Mouse (Mus musculus): ENCODE data around the gene Sv2c.
"Not testable (repeated sequence)": the region's sequence is repeated elsewhere in the genome, so short reads cannot be mapped to it uniquely, and the experiment has no call there.

Gene Sv2c

DNA sequence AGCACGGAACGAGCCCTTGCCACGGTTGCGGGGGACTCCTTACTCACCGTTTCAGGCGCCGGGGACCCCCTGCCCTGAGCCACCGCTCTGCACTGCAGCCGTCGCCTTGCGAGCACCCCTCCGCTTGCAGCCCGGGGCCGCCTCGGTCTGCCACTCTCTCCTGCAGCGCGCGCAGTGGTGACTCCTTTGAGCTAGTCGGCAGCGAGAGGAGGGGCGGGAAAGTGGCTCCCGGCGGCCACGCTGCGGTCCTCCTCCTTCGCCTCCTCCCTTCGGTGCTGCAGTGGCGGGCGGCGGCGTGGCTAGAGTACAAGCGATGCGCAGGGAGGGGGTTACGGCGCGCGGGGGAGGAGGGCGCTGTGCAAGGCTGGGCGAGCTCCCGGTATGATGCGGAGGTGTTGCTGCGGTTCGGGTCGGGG, at the start of gene Sv2c:
TSS of gene Sv2c (minus strand) at position 177 of the 416 bp plus-strand sequence.
- peak; percentile 68 to 75 for DNase-seq

DNA sequence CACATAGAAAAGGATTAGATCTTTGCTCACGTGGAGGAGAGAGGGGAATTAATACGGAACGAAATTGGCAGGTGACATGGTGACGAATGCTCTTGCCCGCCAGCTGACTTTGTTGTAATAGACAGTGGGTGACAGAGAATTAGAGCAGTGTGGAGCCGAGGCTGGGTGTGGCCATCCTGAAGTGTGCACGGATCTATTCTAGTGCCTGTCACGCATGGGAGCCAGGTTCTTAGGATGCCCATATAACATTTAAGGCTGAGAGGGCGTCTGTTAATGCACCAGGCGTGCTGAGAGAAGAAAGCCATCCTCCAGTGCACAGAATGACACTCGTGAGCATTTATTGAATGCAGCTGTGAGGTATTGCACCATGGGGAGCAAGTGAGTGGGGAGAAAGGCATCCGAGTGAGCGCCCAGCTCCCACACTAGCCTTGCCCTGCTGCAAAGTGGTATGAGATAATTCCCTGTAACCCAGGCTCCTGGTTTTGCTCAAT, 48.3 kb upstream of the Sv2c start:
- DNase-seq = peak; percentile 47 to 55

DNA sequence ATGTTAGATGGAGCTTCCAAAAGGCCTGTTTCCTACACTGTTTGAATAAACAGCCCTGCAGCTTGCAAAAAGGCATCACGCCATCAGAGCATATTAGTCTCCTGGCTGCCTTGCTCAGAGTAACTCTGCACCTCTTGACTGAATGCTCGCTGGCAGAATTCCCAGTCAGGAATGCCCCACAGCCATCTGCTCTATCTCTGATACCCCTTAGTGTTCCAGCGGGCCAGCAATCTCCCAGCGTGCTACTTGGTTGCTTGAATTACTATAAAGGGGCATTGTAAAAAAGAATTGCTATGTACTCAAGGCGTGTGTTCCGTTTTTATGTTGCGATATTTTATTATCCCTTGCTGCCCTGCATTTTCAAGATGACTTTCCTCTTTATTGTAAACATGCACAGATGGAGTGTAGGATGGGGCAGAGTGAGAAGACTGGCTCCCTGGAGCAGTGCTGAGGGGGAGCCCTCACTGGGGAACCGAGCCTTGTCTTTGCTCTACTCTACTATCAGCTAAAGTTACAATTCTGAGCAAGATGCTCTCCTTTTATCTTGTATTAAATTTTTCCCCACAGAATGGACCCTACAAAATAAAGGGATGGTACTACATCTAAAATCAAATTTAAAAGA, 43.3 kb upstream of the Sv2c start:
- peak; percentile 97 to 98 for DNase-seq

- DNase-seq = peak; percentile 34 to 41
Observed at GRCm38 (mm10) chr13:96173686-96174085, 41.3 kb upstream of the Sv2c start.

- no peak for DNase-seq
Observed at GRCm38 (mm10) chr13:96172290-96172689, 39.9 kb upstream of the Sv2c start.

- DNase-seq = no peak
Observed at GRCm38 (mm10) chr13:96168991-96169665, 36.8 kb upstream of the Sv2c start.

DNA sequence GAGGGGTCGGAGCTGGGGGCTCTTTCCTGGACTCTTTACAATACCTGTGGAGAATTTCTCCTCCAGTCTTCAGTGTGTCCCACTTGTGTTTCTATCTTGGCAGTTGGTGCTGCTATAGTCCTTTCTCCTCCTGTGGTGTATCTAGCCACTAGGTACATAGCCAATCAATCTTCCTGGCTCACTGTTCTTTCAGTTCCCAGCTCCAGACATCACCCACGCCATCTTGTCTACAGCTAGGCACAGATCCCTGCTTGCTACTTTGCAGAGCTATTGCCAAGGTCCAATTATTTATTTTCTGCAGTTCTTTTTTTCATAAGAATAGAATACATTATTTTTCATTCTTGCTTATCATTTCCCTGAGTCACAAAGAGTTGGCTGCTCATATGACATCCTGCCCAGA, 34.2 kb upstream of the Sv2c start:
- DNase-seq = no peak

GRCm38 (mm10) chr13:96133363-96134100, 1.2 kb upstream of the Sv2c start:
- DNase-seq = peak; percentile 25 to 28

DNA sequence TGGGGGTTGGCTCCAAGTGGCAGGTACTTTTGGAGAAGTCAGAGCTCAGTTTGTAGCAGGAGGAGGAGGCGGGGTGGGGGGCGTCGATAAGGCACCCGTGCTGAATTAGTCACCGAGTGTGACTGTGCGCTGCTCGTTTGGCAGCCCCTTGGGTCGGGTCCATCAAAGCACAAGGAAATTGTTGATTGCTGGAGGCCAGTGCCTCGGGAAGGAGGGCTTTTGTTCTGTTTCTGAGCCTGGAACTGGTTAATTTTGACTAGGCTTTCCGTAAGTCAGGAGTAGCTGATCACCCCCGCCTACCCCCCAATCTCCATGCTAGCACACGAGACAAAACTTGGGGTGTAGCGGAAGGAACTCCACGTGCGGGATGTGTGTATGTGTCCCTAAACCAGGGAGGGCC, 456 bp upstream of the Sv2c start:
- DNase-seq = no peak

- no peak for DNase-seq
Observed at GRCm38 (mm10) chr13:96131911-96132310, 466 bp downstream of the Sv2c start.

- DNase-seq = peak; percentile 75 to 87
Observed at GRCm38 (mm10) chr13:96131050-96131449, 1.3 kb downstream of the Sv2c start.

- DNase-seq = no peak
Observed at GRCm38 (mm10) chr13:96129081-96129480, 3.3 kb downstream of the Sv2c start.

DNA sequence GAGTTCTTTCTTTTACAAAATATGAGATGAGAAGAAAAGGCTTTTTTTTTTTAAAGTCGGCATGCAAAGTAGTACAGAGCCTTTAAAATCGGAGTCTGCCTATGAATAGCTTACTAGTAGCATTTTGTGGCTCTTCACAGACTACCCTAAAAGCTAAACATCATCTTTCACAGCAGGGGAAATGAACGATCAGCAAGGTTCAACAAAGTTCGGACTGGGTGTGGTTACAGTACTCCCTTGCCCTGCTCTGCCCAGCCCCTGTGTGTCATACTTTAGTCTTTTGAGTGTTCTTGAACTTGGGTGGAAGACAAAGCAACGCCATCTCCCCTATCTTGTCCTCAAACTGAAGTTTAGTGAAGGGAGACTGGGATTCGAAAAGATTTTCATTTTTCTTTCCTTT, 5.7 kb downstream of the Sv2c start:
- DNase-seq = no peak

- no peak for DNase-seq
Observed at GRCm38 (mm10) chr13:96125011-96125410, 7.4 kb downstream of the Sv2c start.

- peak; percentile 10 to 15 for DNase-seq
Observed at GRCm38 (mm10) chr13:96112711-96113110, 19.7 kb downstream of the Sv2c start.

- no peak for DNase-seq
Observed at GRCm38 (mm10) chr13:96110767-96111166, 21.6 kb downstream of the Sv2c start.

- no peak for DNase-seq
Observed at GRCm38 (mm10) chr13:96106367-96106766, 26.0 kb downstream of the Sv2c start.

GRCm38 (mm10) chr13:96090929-96091328, 41.4 kb downstream of the Sv2c start:
- DNase-seq = no peak

DNA sequence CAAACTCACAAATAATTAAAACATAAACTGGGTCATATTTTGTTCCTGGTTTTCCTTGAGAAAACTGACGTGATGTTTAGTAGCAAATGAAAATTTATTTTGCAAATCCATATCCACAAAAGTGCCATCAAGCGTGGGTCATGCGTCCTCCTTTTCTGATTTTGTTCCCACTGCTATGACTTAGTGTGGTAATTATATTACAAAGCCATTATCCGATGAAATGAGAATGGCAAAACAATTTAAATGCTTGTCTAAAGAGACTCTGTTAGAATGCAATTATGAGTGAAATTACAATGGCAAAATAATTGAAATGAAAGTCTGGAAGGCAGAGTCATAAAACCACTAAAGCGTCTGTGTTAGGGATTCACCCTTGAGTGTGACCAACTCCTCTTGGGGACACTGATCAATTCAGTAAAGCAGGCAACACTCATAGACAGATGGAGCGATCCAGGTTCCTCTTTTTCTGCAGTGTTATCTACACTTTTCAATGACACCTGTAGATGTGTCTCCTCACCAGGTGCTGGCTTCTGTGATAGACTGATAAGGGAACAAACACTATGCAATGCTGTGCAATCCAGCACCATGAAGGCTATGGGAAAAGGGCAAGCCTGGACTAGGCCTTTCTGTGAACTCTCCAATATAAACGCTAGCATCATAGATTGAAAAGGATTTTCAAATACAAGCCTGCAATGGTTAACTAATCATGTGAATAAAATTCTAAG, 46.6 kb downstream of the Sv2c start:
- DNase-seq = no peak

DNA sequence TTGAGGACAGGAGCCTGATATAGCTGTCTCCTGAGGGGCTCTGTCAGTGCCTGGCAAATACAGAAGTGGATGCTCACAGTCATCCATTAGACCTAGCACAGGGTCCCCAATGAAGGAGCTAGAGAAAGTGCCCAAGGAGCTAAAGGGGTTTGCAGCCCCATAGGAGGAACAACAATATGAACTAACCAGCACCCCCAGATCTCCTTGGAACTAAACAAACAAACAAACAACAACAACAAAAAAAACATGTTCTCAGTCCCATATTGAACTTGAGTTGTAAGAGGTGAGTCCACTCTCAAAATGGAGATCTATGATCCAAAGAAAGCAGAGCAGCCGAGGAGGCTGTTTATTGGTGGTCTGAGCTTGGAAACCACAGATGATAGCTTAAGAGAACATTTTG, 50.6 kb downstream of the Sv2c start, which contains the start of gene Gm17190:
TSS of gene Gm17190 (plus strand) at position 301 of the 400 bp plus-strand sequence.
- DNase-seq = not testable (repeated sequence)

DNA sequence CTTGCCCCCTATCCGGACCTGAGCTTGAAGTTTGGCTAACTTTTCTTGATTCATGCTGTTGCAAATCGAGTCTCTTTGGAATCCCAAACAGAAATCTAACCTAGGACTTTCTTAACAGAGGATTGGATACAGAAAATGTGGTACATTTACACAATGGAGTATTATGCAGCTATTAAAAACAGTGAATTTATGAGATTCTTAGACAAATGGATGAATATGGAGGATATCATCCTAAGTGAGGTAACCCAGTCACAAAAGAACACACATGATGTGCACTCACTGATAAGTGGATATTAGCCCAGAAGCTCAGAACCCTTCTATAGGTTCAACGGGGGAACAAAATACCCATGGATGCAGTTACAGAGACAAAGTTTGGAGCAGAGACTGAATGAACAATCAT, 51.1 kb downstream of the Sv2c start, which contains the start of gene Gm20075:
TSS of gene Gm20075 (minus strand) at position 101 of the 400 bp plus-strand sequence.
- DNase-seq = not testable (repeated sequence)

DNA sequence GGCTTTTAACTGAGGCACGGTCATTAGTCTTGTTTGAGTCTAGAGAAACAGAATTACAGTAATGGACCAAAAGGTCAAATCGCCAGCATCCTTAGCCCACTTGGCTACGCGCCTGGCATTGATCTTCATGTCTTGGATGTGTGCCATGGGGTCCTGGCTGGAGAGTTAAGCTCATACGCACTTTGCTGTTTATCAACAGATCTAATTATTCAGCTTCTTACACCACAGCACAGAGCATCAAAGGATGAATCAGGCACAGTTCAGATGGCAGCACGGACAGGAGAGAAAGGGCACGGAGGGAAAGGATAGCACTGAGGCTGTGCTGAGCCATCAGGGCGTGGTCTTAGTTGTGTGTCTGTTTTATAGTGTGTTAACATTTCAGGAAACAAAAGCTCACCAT, 58.8 kb downstream of the Sv2c start:
- peak; percentile 53 to 59 for DNase-seq

GRCm38 (mm10) chr13:96052755-96053154, 79.6 kb downstream of the Sv2c start:
- no peak for DNase-seq
